Mouse (Mus musculus): ENCODE results near the gene Chchd10.

GRCm38 (mm10) chr10:75924324-75924723 is 8.6 kb upstream of the Chchd10 start:
- TF ChIP-seq PAX5 (IDR thresholded peaks at IDR 0.05; ENCODE audit: low read length), result no peak
- TF ChIP-seq CTCF (conservative IDR thresholded peaks at IDR 0.05 in 1 of 2, IDR thresholded peaks at IDR 0.05 in 1 of 2; ENCODE audit: low read depth in 2 of 2, low read length in 2 of 2), result peak; percentile 37 to 64; a peak in 3 of 4 replicates
- TF ChIP-seq RAD21 (IDR thresholded peaks at IDR 0.05; ENCODE audit: low read depth, low read length), result peak; percentile 34
- TF ChIP-seq POLR2A (IDR thresholded peaks at IDR 0.05; ENCODE audit: low read depth, low read length), result no peak

Data from CH12.LX (cell line).